Mouse (Mus musculus) adrenal gland, adult 8-10 months (tissue): ENCODE results near the gene Cltrn. TPM values are rescaled to one million over a fixed set of nuclear protein-coding genes. Genes with fewer than 3 reads are reported as not detected.

ENCODE experiments used
- DNase-seq: peaks from one replicate; pipeline ENCODE4 v3.0.0; 2022
- total RNA-seq, 4 experiments: library from RNA; stranded (reverse); gene quantifications; 2 replicates each; pipeline ENCODE4 v1.2.4; 2022

Gene Cltrn
- total RNA-seq, result not detected

DNA sequence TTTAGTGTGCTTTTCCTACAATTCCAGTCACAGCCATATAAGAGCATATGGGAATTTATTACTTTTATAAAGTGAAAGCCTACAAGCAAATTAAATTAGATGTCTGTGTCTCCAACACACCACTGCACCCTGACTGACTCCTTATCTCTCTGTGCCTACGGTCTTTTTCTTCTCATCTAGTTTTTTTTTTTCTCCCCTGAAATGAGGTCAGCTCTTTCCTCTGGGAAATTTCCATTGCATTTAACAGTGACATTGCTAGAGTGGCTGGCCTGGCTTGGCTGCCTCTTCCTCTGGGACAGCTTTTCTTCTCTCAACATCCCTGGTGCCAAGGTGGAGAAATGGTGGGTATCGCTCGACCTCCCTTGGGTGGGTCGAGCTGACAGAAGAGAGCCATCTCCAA is at the start of gene Cltrn:
Gene Cltrn (plus strand): TSS at position 249 of the 400 bp plus-strand sequence.
- DNase-seq, result no peak

- no peak for DNase-seq
Observed at GRCm38 (mm10) chrX:164038882-164039281, 49.7 kb upstream of the Cltrn start.

GRCm38 (mm10) chrX:164042069-164042468 is 46.6 kb upstream of the Cltrn start:
- DNase-seq, result no peak

GRCm38 (mm10) chrX:164046736-164047135 is 41.9 kb upstream of the Cltrn start:
- DNase-seq, result no peak

- DNase-seq, result no peak
Observed at GRCm38 (mm10) chrX:164055726-164056125, 32.9 kb upstream of the Cltrn start.

GRCm38 (mm10) chrX:164058523-164058922 is 30.1 kb upstream of the Cltrn start:
- DNase-seq, result no peak

GRCm38 (mm10) chrX:164059070-164059469 is 29.6 kb upstream of the Cltrn start:
- DNase-seq, result no peak

GRCm38 (mm10) chrX:164066185-164066584 is 22.4 kb upstream of the Cltrn start:
- peak; percentile 45 for DNase-seq

GRCm38 (mm10) chrX:164068968-164069367 is 19.7 kb upstream of the Cltrn start:
- no peak for DNase-seq

GRCm38 (mm10) chrX:164076040-164076775 is 12.4 kb upstream of the Cltrn start, which contains the start of gene Siah1b:
TSS of gene Siah1b (minus strand) at chrX:164076493.
- DNase-seq, result peak; percentile 92

- DNase-seq, result no peak
Observed at GRCm38 (mm10) chrX:164082030-164082429, 6.6 kb upstream of the Cltrn start.

GRCm38 (mm10) chrX:164089916-164090315 is 1.3 kb downstream of the Cltrn start:
- no peak for DNase-seq

GRCm38 (mm10) chrX:164092300-164093169 is 3.9 kb downstream of the Cltrn start:
- DNase-seq, result no peak

DNA sequence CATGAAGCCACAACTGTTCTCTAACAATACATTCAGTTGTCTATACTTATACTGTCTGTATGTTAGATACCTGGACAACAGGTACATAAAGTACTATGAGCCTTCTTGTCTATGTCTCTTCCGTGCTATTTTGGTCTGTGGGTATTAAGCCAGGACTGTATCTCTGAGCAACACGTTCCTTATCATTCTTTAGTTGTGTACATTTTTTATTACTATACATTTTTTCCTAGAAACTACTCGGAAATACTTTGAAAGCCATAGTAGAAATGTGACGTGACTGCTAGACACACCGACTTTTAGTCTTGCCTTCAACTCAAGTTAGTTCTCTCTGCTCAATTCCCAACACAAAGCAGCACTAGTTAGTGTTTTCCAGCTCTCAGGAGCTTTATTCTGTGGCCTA is 4.8 kb downstream of the Cltrn start:
- DNase-seq, result no peak

DNA sequence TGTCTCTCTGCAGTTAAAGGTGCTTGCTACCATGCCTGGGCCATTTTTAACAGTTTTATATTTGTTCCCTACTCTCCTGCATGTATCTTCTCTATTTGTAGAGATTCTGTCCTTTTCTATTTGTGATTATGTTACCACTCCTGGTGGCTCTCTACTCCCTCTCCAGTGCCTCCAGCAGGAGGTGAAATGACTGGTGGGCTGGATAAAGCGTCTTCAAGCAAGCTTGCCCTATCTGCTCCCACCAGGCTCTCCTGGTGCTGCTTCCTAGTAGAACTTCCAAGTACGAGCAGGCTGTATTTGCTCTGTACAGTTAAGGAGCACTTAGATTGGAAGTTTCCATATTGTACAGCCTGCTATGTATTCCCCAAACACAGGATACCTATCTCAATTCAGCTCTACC is 7.2 kb downstream of the Cltrn start:
- DNase-seq, result no peak

GRCm38 (mm10) chrX:164101483-164101882 is 12.9 kb downstream of the Cltrn start:
- DNase-seq, result no peak

DNA sequence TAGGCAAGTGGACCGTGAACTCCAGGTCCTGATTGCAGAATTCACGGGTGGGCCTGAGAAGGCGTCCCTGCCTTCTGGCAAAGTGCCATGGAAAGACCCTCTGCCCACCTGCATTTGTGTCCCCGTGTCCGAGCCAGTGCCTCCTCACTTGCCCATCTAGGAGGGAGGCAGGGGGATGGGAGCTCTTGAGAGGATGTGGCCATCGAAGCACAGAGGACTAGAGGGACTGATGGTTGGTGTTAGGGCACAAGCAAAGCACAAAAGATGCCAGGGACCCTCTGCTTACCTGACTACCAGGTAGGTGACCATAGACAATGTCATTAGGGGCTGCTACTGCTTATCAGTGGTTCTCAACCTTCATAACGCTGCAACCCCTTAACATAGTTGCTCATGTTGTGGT is 13.6 kb downstream of the Cltrn start:
- DNase-seq, result no peak

DNA sequence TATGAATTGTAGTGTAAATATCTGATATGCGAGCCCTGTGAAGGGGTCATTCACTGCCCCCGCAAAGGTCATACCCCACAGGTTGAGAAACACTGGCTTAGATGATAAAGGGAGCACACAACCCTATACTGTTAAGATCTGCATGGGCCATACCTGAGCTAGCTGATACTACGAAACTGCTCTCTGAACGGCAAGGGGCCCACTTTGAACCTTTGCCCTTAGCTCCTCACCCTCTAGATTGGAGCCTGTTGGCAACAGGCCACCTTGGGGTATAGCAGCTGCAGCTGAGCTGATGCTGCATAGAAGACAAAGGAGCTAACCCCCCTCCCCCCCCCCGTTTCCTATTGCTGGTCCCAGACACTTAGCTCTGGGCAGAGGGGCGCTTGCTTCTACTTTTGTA is 14.0 kb downstream of the Cltrn start:
- DNase-seq, result no peak

DNA sequence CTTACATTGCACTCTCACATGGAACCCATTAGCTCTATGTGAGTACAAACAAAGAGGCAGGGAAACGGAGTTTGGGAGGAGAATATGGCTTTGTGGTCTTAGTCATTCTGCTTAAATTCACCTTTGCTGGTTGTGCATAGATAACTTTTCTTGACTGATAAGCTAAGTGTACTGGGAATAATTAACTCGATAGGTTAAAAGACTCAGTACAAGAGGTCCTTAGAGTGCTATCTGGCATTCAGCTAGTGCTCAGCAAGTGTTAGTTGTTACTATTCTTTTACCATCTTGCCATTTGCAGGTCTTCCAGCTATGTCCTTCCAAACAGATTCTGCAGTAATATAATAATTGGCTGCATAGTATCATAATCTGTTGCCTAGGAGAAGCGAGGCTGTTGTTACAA is 22.5 kb downstream of the Cltrn start:
- DNase-seq, result no peak

GRCm38 (mm10) chrX:164113744-164114143 is 25.1 kb downstream of the Cltrn start:
- no peak for DNase-seq

- DNase-seq, result no peak
Observed at GRCm38 (mm10) chrX:164123942-164124341, 35.3 kb downstream of the Cltrn start.

DNA sequence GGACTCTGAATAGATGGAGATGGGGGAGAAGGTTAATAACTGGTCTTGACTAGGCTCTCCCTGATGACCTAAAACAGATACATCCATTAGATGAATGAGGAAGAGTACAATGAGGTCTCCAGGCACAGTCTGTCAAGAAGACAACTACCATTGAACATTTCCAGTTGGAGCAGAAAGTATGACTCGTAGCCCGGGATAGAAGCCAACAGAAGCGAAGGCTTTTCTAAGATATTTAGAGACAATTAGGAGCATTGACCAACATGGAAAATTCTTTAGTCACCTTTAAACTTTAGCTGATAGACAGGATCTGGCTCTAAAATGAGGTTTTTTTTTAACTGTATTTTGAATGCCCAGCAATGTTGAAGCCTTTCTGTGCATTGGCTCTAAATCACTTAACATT is 44.9 kb downstream of the Cltrn start:
- no peak for DNase-seq

- no peak for DNase-seq
Observed at GRCm38 (mm10) chrX:164135304-164135818, 46.7 kb downstream of the Cltrn start.
